Comparison of ENCODE assay signal across 10 mouse cellular contexts in the genomic region with DNA sequence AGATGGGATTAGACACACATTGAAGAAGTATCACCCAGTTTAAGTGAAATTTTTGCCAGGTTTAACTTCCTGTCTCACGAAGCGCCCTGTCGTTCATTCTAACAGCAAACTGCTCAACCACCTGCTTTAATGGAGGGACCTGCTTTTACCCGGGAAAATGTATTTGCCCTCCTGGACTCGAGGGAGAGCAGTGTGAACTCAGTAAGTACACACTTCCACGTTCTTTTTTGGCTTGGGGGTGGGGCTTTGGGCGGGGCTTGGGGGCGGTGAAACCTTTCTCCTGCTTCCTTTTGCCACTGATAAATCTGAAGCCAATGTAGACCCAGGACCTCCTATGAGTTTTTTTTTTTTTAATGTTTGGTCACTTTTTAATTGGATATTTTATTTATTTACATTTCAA. TPM values are rescaled to one million over a fixed set of nuclear protein-coding genes. Genes with fewer than 3 reads are reported as not detected.
DNase-seq lines count a peak whose midpoint lies in the region; ATAC-seq and TF ChIP-seq lines count a peak whose summit lies in the region.
"Had no signal": no experiment of that assay in that cellular context is flagged by ENCODE, and none has a peak within 500 bp of the region (broad histone marks: within the 10 kb centered on the region; RNA-seq: fewer than 3 reads in every experiment).

No protein-coding gene starts in this region.

- no peaks in the 10 kb centered on the region for H3K9me3 ChIP-seq in lung, embryonic 15.5 days
- no peaks in the 10 kb centered on the region for H3K9me3 ChIP-seq in forebrain, embryonic 14.5 days (replicated peaks; ENCODE audit: control insufficient read depth, low read length)
- H3K9me3 ChIP-seq in liver, postnatal 0 days (ENCODE audit: low read length) = no peaks in the 10 kb centered on the region
- H3K9me3 ChIP-seq: hindbrain, embryonic 10.5 days had no signal

- no peak for TF ChIP-seq EP300 in liver, postnatal 0 days (IDR thresholded peaks at IDR 0.05; ENCODE audit: low read depth)

- DNase-seq in embryo, embryonic 11 days = peak; percentile 10
- no peak for DNase-seq in embryo, embryonic 9.5 days (ENCODE audit: extremely low spot score)
- DNase-seq in lung, adult 2 months = no peak
- DNase-seq in forebrain, embryonic 14.5 days (ENCODE audit: low spot score) = no peak
- DNase-seq in liver, postnatal 0 days = peak; percentile 57
- DNase-seq in spleen, postnatal 10 days (ENCODE audit: low spot score in 2 of 2) = no peak
- DNase-seq in spleen, postnatal 36 days (ENCODE audit: low spot score in 2 of 2) = no peak
- DNase-seq: cerebellum, postnatal 14 days had no signal

- no peak; the same call in 1 of the 2 replicates for ATAC-seq in lung, embryonic 15.5 days (ENCODE audit: borderline replicate concordance, extremely low read depth, low FRiP score, low TSS enrichment)
- no peak for ATAC-seq in forebrain, embryonic 14.5 days
- peak; percentile 83 for ATAC-seq in liver, postnatal 0 days

- H3K4me3 ChIP-seq in lung, embryonic 15.5 days = no peak overlapping the region
- H3K4me3 ChIP-seq in lung, adult 2 months (replicated peaks; ENCODE audit: extremely low read depth, low read depth, low read length) = no peak overlapping the region
- no peak overlapping the region for H3K4me3 ChIP-seq in forebrain, embryonic 14.5 days (ENCODE audit: low read depth, low read length)
- H3K4me3 ChIP-seq in liver, postnatal 0 days (ENCODE audit: low read depth, low read length) = no peak overlapping the region

- no peaks in the 10 kb centered on the region for H3K36me3 ChIP-seq in lung, embryonic 15.5 days
- no peaks in the 10 kb centered on the region for H3K36me3 ChIP-seq in forebrain, embryonic 14.5 days (ENCODE audit: control insufficient read depth, insufficient read depth, low read length)
- no peaks in the 10 kb centered on the region for H3K36me3 ChIP-seq in liver, postnatal 0 days (replicated peaks; ENCODE audit: insufficient read depth, low read length)
- H3K36me3 ChIP-seq: hindbrain, embryonic 10.5 days had no signal

- 0 out of 2 replicates have a peak overlapping the region, but pooled peaks have one; percentile 34 for H3K4me2 ChIP-seq in lung, embryonic 15.5 days
- peak overlapping the region; percentile 35 for H3K4me2 ChIP-seq in forebrain, embryonic 14.5 days (ENCODE audit: low read length)
- peak overlapping the region; percentile 55 for H3K4me2 ChIP-seq in liver, postnatal 0 days (ENCODE audit: low read depth, low read length)

- no peak overlapping the region for H3K27ac ChIP-seq in lung, embryonic 15.5 days
- no peak overlapping the region for H3K27ac ChIP-seq in forebrain, embryonic 14.5 days (ENCODE audit: low read depth, low read length)
- no peak overlapping the region; the same call in 1 of the 2 replicates for H3K27ac ChIP-seq in liver, postnatal 0 days (ENCODE audit: low read depth)
- H3K27ac ChIP-seq: hindbrain, embryonic 10.5 days had no signal

- H3K9ac ChIP-seq in lung, embryonic 15.5 days = no peak overlapping the region
- no peak overlapping the region for H3K9ac ChIP-seq in forebrain, embryonic 14.5 days (ENCODE audit: low read length)
- no peak overlapping the region for H3K9ac ChIP-seq in liver, postnatal 0 days (replicated peaks)

- no peak for TF ChIP-seq CTCF in lung, adult 2 months (IDR thresholded peaks at IDR 0.05; ENCODE audit: insufficient read depth, low read length)
- TF ChIP-seq CTCF in liver, postnatal 0 days (IDR thresholded peaks at IDR 0.05; ENCODE audit: low read depth) = no peak

- H3K4me1 ChIP-seq in lung, embryonic 15.5 days = peaks cover 12% of the 10 kb centered on the region; the same call in 1 of the 2 replicates
- H3K4me1 ChIP-seq in lung, adult 2 months (ENCODE audit: control insufficient read depth, insufficient read depth, low read length) = peaks cover 2% of the 10 kb centered on the region
- H3K4me1 ChIP-seq in forebrain, embryonic 14.5 days (ENCODE audit: control insufficient read depth, insufficient read depth, low read length) = peaks cover 3% of the 10 kb centered on the region
- peaks cover 3% of the 10 kb centered on the region; the same call in 1 of the 2 replicates for H3K4me1 ChIP-seq in liver, postnatal 0 days (ENCODE audit: insufficient read depth)

- no peaks in the 10 kb centered on the region for H3K27me3 ChIP-seq in lung, embryonic 15.5 days
- no peaks in the 10 kb centered on the region for H3K27me3 ChIP-seq in forebrain, embryonic 14.5 days (replicated peaks; ENCODE audit: control insufficient read depth, insufficient read depth, low read length)
- no peaks in the 10 kb centered on the region for H3K27me3 ChIP-seq in liver, postnatal 0 days (ENCODE audit: insufficient read depth, low read length)

- no peak for TF ChIP-seq POLR2A in lung, adult 2 months (IDR thresholded peaks at IDR 0.05; ENCODE audit: borderline replicate concordance, extremely low read depth, low read depth, low read length)

- 19% methylated on average over 8 of the region's 8 CpGs for WGBS in lung, embryonic 15.5 days
- 17% methylated on average over 8 of the region's 8 CpGs for WGBS in lung, adult 2 months
- 13% methylated on average over 8 of the region's 8 CpGs for WGBS in forebrain, embryonic 14.5 days
- WGBS in liver, postnatal 0 days (ENCODE audit: insufficient replicate concordance) = 15% methylated on average over 8 of the region's 8 CpGs

RNA-seq across cellular contexts. Expression of gene Wif1, which starts 56.2 kb away (rescaled TPM):
- polyA plus RNA-seq in lung, embryonic 15.5 days (2015; fragmentation: Nextera tagmentation; extraction: Ambion mirVana) = 15.7 and 16.4 TPM in 2 replicates
- 3.5 and 4.3 TPM in 2 replicates for polyA plus RNA-seq in lung, adult 2 months (2012; rRNA removed)
- polyA plus RNA-seq in forebrain, embryonic 14.5 days (2014; fragmentation: Nextera tagmentation; extraction: Ambion mirVana) = 5.0 and 5.8 TPM in 2 replicates
- polyA plus RNA-seq in liver, postnatal 0 days (2015; fragmentation: Nextera tagmentation; extraction: Ambion mirVana) = 4.1 and 5.3 TPM in 2 replicates

Comparison
In these comparisons a context has a peak if more than half of its experiments do, and no peak if none do; other contexts are left out.
1. DNase-seq: peak in embryo, embryonic 11 days (single experiment) and liver, postnatal 0 days (single experiment); none in embryo, embryonic 9.5 days (single experiment), lung, adult 2 months (single experiment), forebrain, embryonic 14.5 days (single experiment), spleen, postnatal 10 days (0 of 2) and spleen, postnatal 36 days (0 of 2).
2. Peak in every context shown above with its lines, with median percentiles within 50 percentile points of each other: H3K4me2 ChIP-seq.